10 mouse cellular contexts compared by ENCODE assay signal in the genomic region with DNA sequence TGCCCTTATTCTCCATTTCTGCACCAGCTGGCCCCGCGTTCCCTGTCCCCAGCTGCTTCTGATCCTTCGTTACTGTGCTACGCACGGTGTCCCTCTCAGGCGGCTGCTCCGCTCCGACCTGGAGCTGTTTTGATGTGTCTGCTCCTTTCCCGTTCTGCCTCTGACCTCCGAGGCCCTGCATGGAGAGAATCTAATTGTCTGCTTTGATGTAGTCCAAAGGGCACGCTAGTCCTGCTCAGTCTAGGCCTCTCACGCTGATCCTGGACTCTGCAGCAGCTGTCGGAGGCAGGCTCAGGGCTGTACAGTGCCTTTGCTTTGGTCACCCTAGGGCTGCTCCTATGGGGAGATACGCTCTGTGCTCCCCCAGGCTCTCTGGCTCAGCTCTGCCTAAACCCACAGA. TPM values are rescaled to one million over a fixed set of nuclear protein-coding genes. Genes with fewer than 3 reads are reported as not detected.
DNase-seq lines count a peak whose midpoint lies in the region; ATAC-seq lines count a peak whose summit lies in the region.
"Had no signal": no experiment of that assay in that cellular context is flagged by ENCODE, and none has a peak within 500 bp of the region (broad histone marks: within the 10 kb centered on the region; RNA-seq: fewer than 3 reads in every experiment).

No protein-coding gene starts in this region.

- no peaks in the 10 kb centered on the region; the same call in none of the 2 replicates for H3K36me3 ChIP-seq in heart, embryonic 11.5 days (ENCODE audit: control insufficient read depth, insufficient read depth, low read length)
- H3K36me3 ChIP-seq in hindbrain, embryonic 11.5 days (ENCODE audit: control insufficient read depth, insufficient read depth, low read length), result no peaks in the 10 kb centered on the region
- H3K36me3 ChIP-seq in neural tube, embryonic 13.5 days, result peaks cover 21% of the 10 kb centered on the region

- no peaks in the 10 kb centered on the region for H3K27me3 ChIP-seq in heart, embryonic 11.5 days (ENCODE audit: control insufficient read depth, insufficient read depth, low read length)
- no peaks in the 10 kb centered on the region for H3K27me3 ChIP-seq in hindbrain, embryonic 11.5 days (ENCODE audit: control insufficient read depth, insufficient read depth, low read length)
- no peaks in the 10 kb centered on the region for H3K27me3 ChIP-seq in neural tube, embryonic 13.5 days

- no peak; the same call in 1 of the 2 replicates for ATAC-seq in heart, embryonic 11.5 days (replicated peaks; ENCODE audit: insufficient number of reproducible peaks, low FRiP score, low TSS enrichment)
- ATAC-seq in hindbrain, embryonic 11.5 days (ENCODE audit: low FRiP score), result peak; percentile 82
- no peak for ATAC-seq in neural tube, embryonic 13.5 days (ENCODE audit: low read depth)

- H3K4me2 ChIP-seq in heart, embryonic 11.5 days, result peak overlapping the region; percentile 10; the same call in 1 of the 2 replicates
- no peak overlapping the region for H3K4me2 ChIP-seq in hindbrain, embryonic 11.5 days (replicated peaks; ENCODE audit: low read depth, low read length)
- H3K4me2 ChIP-seq in neural tube, embryonic 13.5 days, result no peak overlapping the region

- intact Hi-C loops in heart, postnatal 36 days (cut with DNase I), result no loop called here
- intact Hi-C loops in gastrocnemius, postnatal 36 days (cut with DNase I), result no loop called here

- no peak for DNase-seq in heart, postnatal 36 days
- peak; percentile 47 for DNase-seq in hindbrain, embryonic 11.5 days (ENCODE audit: low spot score)
- DNase-seq in kidney, postnatal 36 days, result peak; percentile 64 to 81
- DNase-seq in c-Kit-positive CD71-positive TER-119-positive erythroid progenitor cells, embryonic 14.5 days (ENCODE audit: low spot score), result no peak
- no peak for DNase-seq in gastrocnemius, postnatal 36 days
- DNase-seq in testis, postnatal 14 days (ENCODE audit: low spot score), result no peak
- DNase-seq: gastrocnemius, adult 2 months had no signal

- H3K4me3 ChIP-seq in heart, embryonic 11.5 days (ENCODE audit: low read depth, low read length), result no peak overlapping the region
- H3K4me3 ChIP-seq in hindbrain, embryonic 11.5 days (ENCODE audit: low read depth, low read length), result no peak overlapping the region
- H3K4me3 ChIP-seq in neural tube, embryonic 13.5 days, result no peak overlapping the region
- H3K4me3 ChIP-seq: gastrocnemius, adult 2 months had no signal

- H3K9me3 ChIP-seq in heart, embryonic 11.5 days (replicated peaks; ENCODE audit: control insufficient read depth, low read length), result no peaks in the 10 kb centered on the region
- no peaks in the 10 kb centered on the region for H3K9me3 ChIP-seq in hindbrain, embryonic 11.5 days (ENCODE audit: control insufficient read depth, low read length)
- H3K9me3 ChIP-seq in neural tube, embryonic 13.5 days, result no peaks in the 10 kb centered on the region

- peaks cover 21% of the 10 kb centered on the region for H3K4me1 ChIP-seq in heart, embryonic 11.5 days (ENCODE audit: control insufficient read depth, insufficient read depth, low read length)
- 0 out of 2 replicates have a peak, but pooled peaks cover 3% of the 10 kb centered on the region for H3K4me1 ChIP-seq in hindbrain, embryonic 11.5 days (replicated peaks; ENCODE audit: control insufficient read depth, insufficient read depth, low read length)
- peaks cover 14% of the 10 kb centered on the region for H3K4me1 ChIP-seq in neural tube, embryonic 13.5 days (replicated peaks)

- no peak overlapping the region; the same call in 1 of the 2 replicates for H3K27ac ChIP-seq in heart, embryonic 11.5 days (ENCODE audit: low read depth, low read length)
- peak overlapping the region; percentile 32 for H3K27ac ChIP-seq in hindbrain, embryonic 11.5 days (ENCODE audit: low read depth, low read length)
- H3K27ac ChIP-seq in neural tube, embryonic 13.5 days (replicated peaks), result peak overlapping the region; percentile 49; the same call in 1 of the 2 replicates
- H3K27ac ChIP-seq: gastrocnemius, adult 2 months; macrophage had no signal

- 0 out of 2 replicates have a peak overlapping the region, but pooled peaks have one; percentile 8 for H3K9ac ChIP-seq in heart, embryonic 11.5 days (ENCODE audit: low read depth, low read length)
- no peak overlapping the region for H3K9ac ChIP-seq in hindbrain, embryonic 11.5 days (ENCODE audit: low read depth, low read length)
- peak overlapping the region; percentile 41; the same call in 1 of the 2 replicates for H3K9ac ChIP-seq in neural tube, embryonic 13.5 days

- 57% methylated on average over 14 of the region's 14 CpGs for WGBS in heart, embryonic 11.5 days (ENCODE audit: insufficient replicate concordance)
- WGBS in hindbrain, embryonic 11.5 days, result 33% methylated on average over 14 of the region's 14 CpGs
- 45% methylated on average over 14 of the region's 14 CpGs for WGBS in neural tube, embryonic 13.5 days

RNA-seq across cellular contexts. Expression of gene Elovl5, which starts 46.9 kb away (rescaled TPM):
- polyA plus RNA-seq in heart, embryonic 11.5 days (2014; fragmentation: Nextera tagmentation; extraction: Ambion mirVana), result 91.2 and 102 TPM in 2 replicates
- 10 to 100 TPM; 28.8 to 35.2 TPM for total RNA-seq in heart, postnatal 36 days (2021)
- polyA plus RNA-seq in hindbrain, embryonic 11.5 days (2014; fragmentation: Nextera tagmentation; extraction: Ambion mirVana), result 85.1 and 91.5 TPM in 2 replicates
- polyA plus RNA-seq in neural tube, embryonic 13.5 days (2015; fragmentation: Nextera tagmentation; extraction: Ambion mirVana), result 62.6 and 68.3 TPM in 2 replicates
- total RNA-seq in gastrocnemius, postnatal 36 days (2021), result 10 to 100 TPM in 1 of 2 experiments, 1 to 10 TPM in 1; 9.6 to 11.4 TPM

Comparison
In these comparisons a context has a peak if more than half of its experiments do, and no peak if none do; other contexts are left out.
1. DNase-seq: peak in hindbrain, embryonic 11.5 days (single experiment) and kidney, postnatal 36 days (2 of 2); none in heart, postnatal 36 days (0 of 2), c-Kit-positive CD71-positive TER-119-positive erythroid progenitor cells, embryonic 14.5 days (single experiment), gastrocnemius, postnatal 36 days (0 of 2) and testis, postnatal 14 days (single experiment).